Mouse (Mus musculus) lung, adult 2 months (tissue): Measurements from ENCODE around the gene Sptbn4.

Experiments used
- CTCF ChIP-seq: fragments of 200-500 bp; IDR thresholded peaks from 2 replicates; pipeline ENCODE4 v1.5.1; 2011; ENCODE audit warnings: mild to moderate bottlenecking, low read length, control low read depth; ENCODE audit not compliant: insufficient read depth
- POLR2A ChIP-seq: fragments of 200-500 bp; IDR thresholded peaks from 2 replicates; pipeline ENCODE4 v1.6.1; 2011; ENCODE audit warnings: low read depth, mild to moderate bottlenecking, control low read depth, low read length, borderline replicate concordance; ENCODE audit errors: extremely low read depth

DNA sequence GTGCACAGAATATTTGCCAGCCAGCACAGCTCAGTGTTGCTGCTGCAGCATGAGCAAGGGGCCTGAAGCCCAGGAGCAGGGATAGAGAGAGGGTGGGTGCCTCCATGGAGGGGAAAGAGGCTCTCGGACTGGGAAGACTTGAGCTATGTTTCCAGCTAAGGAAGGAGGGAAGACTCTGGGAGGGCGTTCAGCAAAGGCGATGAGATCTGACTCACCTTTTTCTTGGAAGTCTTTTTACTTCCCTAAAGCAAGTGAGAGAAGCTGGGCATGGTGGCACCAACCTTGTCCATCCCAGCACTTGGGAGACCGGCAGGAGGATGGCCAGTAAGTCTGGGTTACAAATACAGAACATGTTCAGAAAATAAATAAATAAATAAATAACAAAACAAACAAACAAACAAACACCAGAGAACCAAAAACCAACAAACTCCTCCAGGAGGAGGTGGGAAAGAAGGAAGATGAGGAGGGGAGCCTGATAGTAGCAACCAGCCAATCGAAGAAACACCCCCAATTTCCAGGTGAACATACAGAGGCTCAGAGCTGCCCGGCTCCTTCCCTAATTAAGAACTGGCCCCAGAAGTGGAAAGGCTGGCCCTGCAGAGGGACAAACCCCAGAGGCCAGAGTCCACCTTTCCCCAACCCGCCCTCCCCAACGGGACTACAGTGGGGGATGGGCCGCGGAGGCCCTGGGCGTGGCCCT is 33.6 kb upstream of the Sptbn4 start:
- no peak for TF ChIP-seq CTCF
- TF ChIP-seq POLR2A = no peak
